Mouse (Mus musculus) kidney, adult 18-20 months (tissue): ENCODE measurements at regions not wholly inside any gene's neighbourhood (a gene's known extent, or its start where the extent isn't known, plus 50 kb on each side); places are given as distances from the start of the nearest gene placed in this dataset.
A peak's percentile ranks its signal among the peaks of the same experiment; 100 is the strongest.

ENCODE experiments used
- DNase-seq: peaks from one replicate; pipeline ENCODE4 v3.0.0; 2021

GRCm38 (mm10) chr8:91930520-91930919, 128.7 kb upstream of the Irx3 start:
- DNase-seq, result no peak

DNA sequence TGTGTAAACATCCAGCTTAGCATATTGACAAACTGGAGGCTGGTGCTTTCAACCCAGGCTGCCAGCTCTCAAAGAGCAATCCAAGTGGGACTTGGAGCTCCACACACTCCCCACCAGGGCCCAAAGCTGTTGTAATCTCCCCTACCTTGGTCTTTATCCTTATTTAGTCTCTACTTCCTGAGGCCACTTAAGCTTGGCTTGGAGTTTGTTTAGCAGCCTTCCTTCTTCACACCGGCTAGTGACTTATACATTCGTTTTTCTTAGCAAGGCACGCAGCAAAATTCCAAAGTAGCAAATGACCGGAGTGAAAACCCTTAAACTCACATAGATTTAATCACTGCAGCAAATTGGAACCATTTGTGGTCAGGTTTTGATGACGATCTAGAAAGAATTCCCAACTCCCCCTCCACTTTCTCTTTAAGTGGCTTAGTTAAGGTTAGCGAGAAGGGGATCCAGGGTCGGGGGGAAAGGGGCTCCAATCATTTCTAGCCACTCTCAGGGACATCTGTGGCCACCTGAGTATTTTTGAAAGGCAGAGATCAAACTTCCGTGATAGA, 124.2 kb upstream of the Irx3 start:
- no peak for DNase-seq

GRCm38 (mm10) chr8:91924152-91924551, 122.3 kb upstream of the Irx3 start:
- no peak for DNase-seq

DNA sequence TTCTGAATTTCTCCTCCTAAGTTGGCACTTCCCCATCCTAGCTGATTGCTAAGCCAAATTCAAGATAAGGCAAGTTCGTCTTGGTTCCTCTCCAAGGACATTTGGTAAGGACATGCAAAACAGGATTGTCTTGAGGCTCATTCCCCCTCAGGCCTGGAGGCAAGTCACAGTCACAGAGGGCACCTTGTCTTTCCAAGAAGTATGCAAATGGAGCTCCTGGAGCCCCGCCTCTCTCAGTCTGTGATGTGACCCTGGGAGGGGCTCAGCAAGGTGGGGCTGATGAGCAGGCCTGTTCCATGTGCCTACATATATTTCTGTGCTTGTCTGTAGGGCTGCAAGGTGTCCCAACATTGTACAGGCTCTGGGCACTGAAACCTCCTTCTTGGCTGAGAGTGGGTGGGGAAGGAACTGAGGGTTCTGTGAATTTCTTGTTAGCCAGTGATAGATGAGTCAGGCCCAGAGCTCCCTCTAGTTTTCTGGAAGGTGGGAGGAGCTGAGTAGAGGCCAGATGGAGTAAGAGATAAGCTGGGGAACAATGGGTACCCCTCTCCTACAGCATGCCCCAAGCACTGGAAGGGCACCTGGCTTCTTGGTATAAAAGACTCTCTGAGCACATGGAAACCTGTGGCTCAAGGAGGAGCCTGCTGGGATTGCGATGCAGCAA, 120.5 kb upstream of the Irx3 start:
- no peak for DNase-seq

- DNase-seq, result no peak
These were observed 116.0 kb upstream of the Irx3 start for GRCm38 (mm10) chr8:91917834-91918233.

DNA sequence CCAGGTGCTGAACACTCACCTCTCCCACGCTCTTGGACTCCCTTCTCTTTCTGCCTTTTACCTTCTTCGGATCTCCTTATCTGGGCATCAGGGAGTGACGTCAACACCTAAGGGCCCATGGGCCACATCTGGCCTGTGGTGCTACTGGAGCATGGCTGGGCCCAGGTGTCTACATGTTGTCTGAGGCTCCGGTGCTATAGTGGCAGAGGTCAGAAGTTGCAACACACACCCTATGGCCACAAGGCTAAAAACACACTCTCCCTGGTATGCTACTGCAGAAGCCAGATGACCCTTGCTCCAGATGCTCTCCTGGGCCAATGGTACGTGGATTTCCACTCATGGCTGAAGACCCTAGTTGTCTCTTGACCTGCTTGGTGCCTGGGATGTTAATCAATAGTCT, 112.1 kb upstream of the Irx3 start:
- DNase-seq, result no peak

DNA sequence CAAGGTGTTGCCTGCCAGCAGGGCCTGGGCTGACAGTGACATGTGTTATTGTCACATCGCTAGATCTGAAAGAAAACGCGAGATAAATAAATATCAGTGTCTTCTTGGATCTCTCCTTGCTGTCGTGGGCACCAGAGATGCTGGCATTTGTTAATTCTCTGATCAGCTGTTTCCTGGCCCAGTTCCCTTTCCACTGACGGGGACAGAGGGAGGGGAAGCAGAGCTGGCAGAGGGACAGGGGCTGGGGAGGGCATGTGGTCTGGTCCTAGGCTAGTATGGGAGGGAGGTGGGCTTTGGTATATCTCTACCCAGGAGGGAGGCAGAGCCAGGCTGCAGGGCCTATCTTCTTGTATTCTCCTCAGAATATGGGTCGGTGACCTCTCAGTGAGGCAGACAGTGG, 111.3 kb upstream of the Irx3 start:
- DNase-seq, result no peak

DNA sequence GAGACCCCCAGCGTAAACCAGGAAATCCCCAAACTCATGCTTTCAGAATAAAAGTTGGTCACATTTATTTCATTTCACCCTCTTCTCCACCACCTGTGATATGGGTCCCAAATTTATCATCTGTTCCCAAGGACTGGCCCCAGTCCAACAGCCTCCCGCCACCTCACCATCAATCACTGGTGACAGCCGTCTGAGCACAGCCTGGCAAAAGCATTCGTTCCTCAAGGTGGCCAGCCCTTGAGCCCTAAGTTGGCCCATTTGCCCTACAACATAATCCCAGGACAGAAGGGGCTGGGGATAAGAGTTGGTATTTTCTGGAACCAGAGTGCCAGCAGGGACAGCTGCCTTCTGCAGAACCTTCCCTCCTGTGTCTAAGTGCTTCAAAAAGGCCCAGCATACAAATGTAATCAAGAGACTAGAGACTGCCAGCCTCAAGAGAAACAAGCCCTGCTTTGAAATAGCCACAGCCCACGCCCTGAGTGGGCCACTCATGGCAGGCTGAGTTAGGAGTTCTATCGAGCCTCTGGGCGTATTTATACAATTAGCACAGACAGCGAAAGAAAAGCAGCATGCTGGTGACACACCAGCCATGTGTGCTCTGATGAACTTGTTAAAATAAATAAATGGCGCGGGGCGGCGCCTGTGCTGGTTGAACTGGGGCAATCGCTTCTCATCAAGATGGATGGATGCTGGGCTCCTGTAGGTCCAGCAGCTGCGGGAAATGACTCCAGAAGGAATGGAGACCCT, 107.9 kb upstream of the Irx3 start:
- no peak for DNase-seq

- no peak for DNase-seq
These were observed 107.0 kb upstream of the Irx3 start for GRCm38 (mm10) chr8:91908731-91909353.

GRCm38 (mm10) chr8:91907178-91907577, 105.3 kb upstream of the Irx3 start:
- DNase-seq, result no peak

DNA sequence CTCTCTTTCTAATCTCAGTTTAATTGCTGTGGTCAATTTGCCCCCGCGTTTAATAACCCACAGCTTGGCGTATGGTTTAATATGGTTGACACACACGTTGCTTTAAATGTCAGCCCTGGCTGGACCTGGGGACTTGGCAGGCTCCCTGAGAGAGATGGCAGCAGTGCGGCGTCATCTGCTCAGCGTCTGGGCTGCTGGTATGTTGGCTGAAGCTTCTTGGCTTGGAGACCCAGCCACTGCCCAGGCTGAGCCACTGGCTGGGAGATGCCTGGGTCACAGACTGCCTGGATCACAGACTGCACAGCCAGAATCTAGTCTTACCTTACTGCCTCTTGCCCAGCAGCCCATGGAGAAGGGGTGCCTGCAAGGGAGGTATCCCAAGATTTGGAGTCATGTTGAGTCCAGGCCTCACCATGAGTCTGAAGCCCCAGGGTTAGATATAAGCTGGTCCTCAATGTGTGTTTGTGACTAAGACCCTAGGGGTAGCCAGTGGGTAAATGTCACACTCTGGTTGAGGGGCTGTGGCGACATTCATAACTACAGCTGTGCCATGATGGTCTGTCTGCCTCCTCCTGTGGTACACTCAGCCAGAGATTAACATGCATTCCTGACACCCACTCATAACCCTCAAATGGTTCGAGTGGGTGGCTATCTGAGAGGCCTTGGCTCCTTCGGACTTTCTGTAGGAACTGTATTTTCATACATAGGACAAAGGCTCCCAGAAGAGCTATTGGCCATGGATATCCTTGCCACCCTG, 99.8 kb upstream of the Irx3 start:
- DNase-seq, result no peak

- DNase-seq, result no peak
These were observed 97.9 kb upstream of the Irx3 start for GRCm38 (mm10) chr8:91899747-91900146.

- DNase-seq, result no peak
These were observed 95.5 kb upstream of the Irx3 start for GRCm38 (mm10) chr8:91897381-91897780.

DNA sequence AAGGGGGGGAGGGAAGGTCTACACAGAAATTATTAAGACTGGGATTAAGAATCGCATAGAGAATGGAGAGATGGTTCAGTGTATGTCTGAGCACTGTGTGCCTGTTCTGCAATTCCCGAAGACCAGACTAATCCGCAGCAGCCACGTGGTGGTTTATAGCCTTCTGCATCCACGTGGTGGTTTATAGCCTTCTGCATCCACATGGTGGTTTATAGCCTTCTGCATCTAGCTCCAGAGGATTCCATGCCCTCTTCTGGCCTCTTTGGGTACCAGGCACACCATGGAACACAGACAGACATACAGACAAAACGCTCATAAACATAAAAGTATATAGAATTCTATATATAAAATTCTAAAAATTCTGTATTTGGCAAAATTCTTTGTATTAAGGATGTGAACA, 94.1 kb upstream of the Irx3 start:
- DNase-seq, result no peak

DNA sequence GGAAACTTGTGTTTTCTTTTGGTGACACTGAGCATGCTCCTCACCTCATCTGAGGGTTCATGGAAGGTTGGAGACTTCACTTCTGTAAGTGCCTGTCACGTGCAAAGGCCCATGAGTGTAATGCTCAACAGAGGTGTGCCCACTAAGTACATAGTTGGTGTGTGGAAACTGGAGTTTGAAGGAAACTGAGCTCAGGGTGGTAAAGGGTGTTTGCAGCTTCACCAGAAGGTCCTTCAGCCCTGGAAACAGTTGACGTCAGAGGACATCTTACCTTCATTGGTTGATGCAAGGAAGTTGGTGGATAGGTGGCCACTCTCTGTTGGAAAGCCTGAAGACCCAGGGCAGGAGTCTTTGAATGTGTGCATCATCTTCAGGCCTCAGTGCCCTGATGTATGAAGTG, 83.0 kb upstream of the Irx3 start:
- no peak for DNase-seq

DNA sequence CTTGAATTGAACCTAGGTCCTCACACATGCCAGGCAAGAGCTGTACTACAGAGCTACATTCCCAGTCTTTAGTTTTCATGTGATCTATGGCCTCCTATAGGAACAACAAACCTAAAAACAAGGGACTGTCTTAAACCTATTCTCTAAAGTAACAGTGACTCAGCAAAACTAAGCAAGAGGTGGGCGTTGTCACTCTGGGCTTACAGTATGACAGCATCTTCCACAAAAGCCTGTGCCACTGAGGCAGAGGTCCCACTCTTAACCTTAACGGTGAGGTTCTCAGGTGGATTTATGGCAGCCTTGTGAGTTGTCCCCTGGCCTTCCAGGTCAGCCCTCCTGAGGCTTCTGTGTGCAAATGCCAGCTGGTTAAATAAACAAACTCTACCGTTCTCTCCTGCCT, 82.5 kb upstream of the Irx3 start:
- DNase-seq, result no peak

DNA sequence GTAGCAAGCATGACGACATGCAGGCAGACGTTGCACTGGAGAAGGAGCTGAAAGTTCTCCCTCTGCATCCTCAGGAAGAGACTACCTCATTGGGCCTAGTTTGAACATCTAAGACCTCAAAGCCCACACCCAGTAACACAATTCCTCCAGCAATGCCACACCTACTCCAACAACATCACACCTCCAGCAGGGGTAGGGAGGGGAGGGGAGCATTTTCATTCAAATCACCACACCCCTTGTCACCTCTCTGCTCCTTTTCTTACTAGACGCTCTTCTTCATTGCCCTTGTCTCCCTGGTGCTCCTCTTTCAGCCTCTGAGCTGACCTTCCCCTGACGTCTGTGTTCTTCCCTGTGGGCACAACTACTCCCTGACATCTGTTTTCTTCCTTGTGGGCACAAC, 81.1 kb upstream of the Irx3 start:
- no peak for DNase-seq

DNA sequence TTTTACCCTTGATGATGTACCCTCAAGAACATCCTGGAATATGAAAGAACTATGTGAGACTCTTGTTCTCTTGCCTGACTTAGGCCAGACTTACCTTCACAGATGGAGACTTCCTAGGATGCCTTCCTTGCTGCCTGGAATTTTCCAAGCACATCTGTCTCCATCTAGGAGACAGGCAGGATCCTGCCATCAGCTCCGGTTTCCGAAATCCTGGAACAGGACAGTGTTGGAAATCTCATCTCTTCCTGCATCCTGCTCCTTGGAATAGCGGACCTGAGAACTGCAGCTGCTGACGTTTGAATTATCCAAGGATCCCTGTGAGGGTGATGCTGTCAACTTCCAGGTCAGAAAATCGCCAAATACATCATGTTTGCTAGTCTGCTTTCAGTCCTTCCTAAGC, 77.0 kb upstream of the Irx3 start:
- peak; percentile 15 for DNase-seq

- no peak for DNase-seq
These were observed 74.3 kb upstream of the Irx3 start for GRCm38 (mm10) chr8:91876161-91876560.

GRCm38 (mm10) chr8:91873232-91873631, 71.4 kb upstream of the Irx3 start:
- DNase-seq, result peak; percentile 16

DNA sequence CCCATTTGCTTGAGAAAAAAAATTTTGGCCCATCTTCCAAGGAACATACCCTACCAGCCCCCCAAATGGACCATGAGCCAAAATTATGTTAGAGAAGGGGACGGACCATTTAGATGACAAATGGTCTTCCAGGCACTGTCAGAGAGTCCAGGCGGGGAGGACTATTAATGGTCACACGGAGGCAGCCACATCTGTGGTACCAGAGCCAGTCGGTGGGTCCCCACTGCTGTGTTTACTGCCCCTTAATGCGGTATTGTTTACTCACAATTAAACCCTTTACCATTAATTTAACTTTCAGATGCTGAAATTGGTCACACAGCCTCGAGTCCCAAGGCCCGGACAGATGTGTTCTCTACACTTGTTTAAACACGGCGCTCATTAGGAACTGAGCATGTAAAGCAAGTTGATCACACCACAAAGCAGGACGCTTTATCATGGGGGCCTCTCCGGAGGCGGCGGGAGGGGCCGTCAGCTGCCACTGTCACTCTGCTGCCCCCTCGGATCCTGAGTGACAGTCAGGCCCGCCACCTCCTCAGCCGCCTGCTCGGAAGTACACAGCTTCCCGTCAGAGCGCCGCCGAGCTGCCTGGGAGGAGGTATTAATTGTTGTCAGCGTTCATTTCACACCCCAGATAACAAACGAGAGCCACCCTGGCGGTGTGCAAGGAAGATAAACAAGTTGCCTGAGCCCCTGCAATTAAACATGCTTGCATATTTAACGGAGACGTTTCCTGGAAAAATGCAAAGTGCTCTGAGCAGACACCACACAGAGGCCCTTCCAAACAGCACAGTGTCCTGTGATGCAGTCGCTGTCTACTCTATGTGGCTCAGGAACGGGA, 70.6 kb upstream of the Irx3 start:
- peak; percentile 44 for DNase-seq

GRCm38 (mm10) chr8:91867069-91867468, 65.2 kb upstream of the Irx3 start:
- no peak for DNase-seq
